Mouse (Mus musculus) liver, adult 2 months (tissue): ENCODE measurements around the gene Slc1a6. TPM values are rescaled to one million over a fixed set of nuclear protein-coding genes. Genes with fewer than 3 reads are reported as not detected.

ENCODE experiments used
- DNase-seq: peaks from one replicate; pipeline ENCODE4 v3.0.0-alpha.2; 2011; ENCODE audit warnings: low read depth, low spot score; ENCODE audit errors: extremely low read depth
- H3K27ac ChIP-seq: fragments of 200-500 bp; replicated peaks from 2 replicates; pipeline ENCODE4 v1.5.1; 2012; ENCODE audit warnings: low read depth, mild to moderate bottlenecking, control low read depth, inconsistent platforms, low read length; ENCODE audit not compliant: insufficient read depth
- H3K27me3 ChIP-seq: fragments of 200-500 bp; 2 replicates; pipeline ENCODE4 v1.6.1; 2012; ENCODE audit warnings: mild to moderate bottlenecking, moderate library complexity, low read length, inconsistent platforms; ENCODE audit not compliant: control insufficient read depth, insufficient read depth
- H3K36me3 ChIP-seq: fragments of 200-500 bp; 2 replicates; pipeline ENCODE4 v1.6.1; 2012; ENCODE audit warnings: low read length, inconsistent platforms; ENCODE audit not compliant: control insufficient read depth, insufficient read depth
- H3K4me1 ChIP-seq: fragments of 200-500 bp; 2 replicates; pipeline ENCODE4 v1.6.1; 2011; ENCODE audit warnings: low read length; ENCODE audit not compliant: control insufficient read depth, insufficient read depth
- H3K4me3 ChIP-seq: fragments of 200-500 bp; 2 replicates; pipeline ENCODE4 v1.5.1; 2011; ENCODE audit warnings: low read depth, mild to moderate bottlenecking, control low read depth, low read length, moderate library complexity; ENCODE audit not compliant: insufficient read depth
- H3K79me2 ChIP-seq: fragments of 200-500 bp; 2 replicates; pipeline ENCODE4 v1.6.1; 2012; ENCODE audit warnings: inconsistent platforms, mild to moderate bottlenecking, low read length, moderate library complexity; ENCODE audit not compliant: control insufficient read depth, insufficient read depth
- H3K9ac ChIP-seq: fragments of 200-500 bp; 2 replicates; pipeline ENCODE4 v1.6.1; 2012; ENCODE audit warnings: low read depth, mild to moderate bottlenecking, control low read depth, inconsistent platforms, low read length
- CTCF ChIP-seq: fragments of 200-500 bp; IDR thresholded peaks from 2 replicates; pipeline ENCODE4 v1.5.1; 2011; ENCODE audit warnings: low read depth, low read length, control low read depth
- POLR2A ChIP-seq: fragments of 200-500 bp; IDR thresholded peaks from 2 replicates; pipeline ENCODE4 v1.6.1; 2011; ENCODE audit warnings: low read length, control low read depth; ENCODE audit not compliant: insufficient read depth; ENCODE audit errors: extremely low read depth
- WGBS: fragments of 180-500 bp; shearing (Covaris S2); methylation state at CpG from one replicate; pipeline ENCODE4 v1.1.7; 2018; 5-methylcytosine and 5-hydroxymethylcytosine counted together
- polyA plus RNA-seq: library from polyadenylated mRNA; depleted of rRNA; stranded (reverse); fragments of >200 nt; gene quantifications from 2 replicates; pipeline ENCODE4 v1.2.3, GENCODE M21; 2012
- total RNA-seq: library from RNA; depleted of rRNA; stranded (reverse); fragments of >200 nt; gene quantifications from 2 replicates; pipeline ENCODE4 v1.2.3, GENCODE M21; 2014

Gene Slc1a6
- total and polyA plus RNA-seq, 2 experiments: 0.07 to 0.18 TPM

GRCm38 (mm10) chr10:78748946-78749345 is 31.4 kb upstream of the Slc1a6 start:
- H3K27me3 ChIP-seq: peaks cover 9% of the 10 kb centered on the region; the same call in 1 of the 2 replicates
- H3K79me2 ChIP-seq: no peaks in the 10 kb centered on the region
- TF ChIP-seq CTCF (no peak), POLR2A (no peak)
- H3K36me3 ChIP-seq: no peaks in the 10 kb centered on the region
- no peak for DNase-seq
- no peak overlapping the region for H3K27ac ChIP-seq
- no peak overlapping the region for H3K4me3 ChIP-seq
- no peak overlapping the region for H3K9ac ChIP-seq
- no peaks in the 10 kb centered on the region for H3K4me1 ChIP-seq
- WGBS: 86% methylated on average over 6 of the region's 6 CpGs

DNA sequence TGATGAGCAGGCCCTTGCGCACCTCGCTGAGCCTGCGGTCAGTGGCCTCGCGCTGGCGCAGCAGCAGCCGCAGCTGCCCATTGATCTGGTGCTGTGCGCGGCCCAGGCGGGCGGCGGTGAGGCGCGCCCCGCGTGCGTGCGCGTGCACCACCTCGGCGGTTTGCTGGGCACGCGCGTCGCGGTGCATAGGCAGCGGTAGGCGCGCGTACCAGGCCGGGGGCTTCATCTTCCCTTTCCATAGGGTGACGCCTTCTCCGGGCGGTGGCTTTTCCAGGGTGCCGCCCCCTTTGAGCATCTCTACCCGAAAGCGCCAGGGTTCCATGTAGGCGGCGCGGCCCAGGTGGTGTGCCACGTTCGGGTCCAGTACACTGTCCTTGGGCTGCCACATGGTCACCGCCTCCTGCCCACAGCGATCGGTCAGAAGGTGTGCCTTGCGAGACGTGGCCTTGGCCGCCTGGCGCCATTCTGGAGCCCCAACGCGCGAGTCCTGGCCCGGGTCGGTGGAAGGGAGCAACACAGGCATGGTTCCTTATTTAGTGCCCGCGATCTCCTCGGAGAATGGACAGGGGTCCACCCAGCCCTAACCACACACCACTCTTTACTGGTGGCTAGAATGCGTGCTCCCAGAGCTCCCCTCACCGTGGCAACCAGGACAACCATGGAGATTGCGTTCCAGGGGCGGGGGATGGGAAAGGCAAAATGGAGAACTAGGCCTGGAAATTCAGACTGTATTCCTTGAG is 27.7 kb upstream of the Slc1a6 start, which contains the start of gene Ccdc105:
Ccdc105 (minus strand) TSS at position 614 of the 740 bp plus-strand sequence.
- WGBS: 3% methylated on average over 61 of the region's 61 CpGs
- DNase-seq: no peak
- Histone ChIP-seq H3K4me1 (no peaks in the 10 kb centered on the region), H3K9ac (peak within 1 kb of the TSS; percentile 24), H3K27me3 (peaks cover 6% of the 10 kb centered on the region; the same call in 1 of the 2 replicates), H3K79me2 (no peaks in the 10 kb centered on the region), H3K36me3 (no peaks in the 10 kb centered on the region), H3K4me3 (peak within 1 kb of the TSS; percentile 50), H3K27ac (no peak within 1 kb of the TSS)
- no peak for TF ChIP-seq CTCF
- no peak for TF ChIP-seq POLR2A

DNA sequence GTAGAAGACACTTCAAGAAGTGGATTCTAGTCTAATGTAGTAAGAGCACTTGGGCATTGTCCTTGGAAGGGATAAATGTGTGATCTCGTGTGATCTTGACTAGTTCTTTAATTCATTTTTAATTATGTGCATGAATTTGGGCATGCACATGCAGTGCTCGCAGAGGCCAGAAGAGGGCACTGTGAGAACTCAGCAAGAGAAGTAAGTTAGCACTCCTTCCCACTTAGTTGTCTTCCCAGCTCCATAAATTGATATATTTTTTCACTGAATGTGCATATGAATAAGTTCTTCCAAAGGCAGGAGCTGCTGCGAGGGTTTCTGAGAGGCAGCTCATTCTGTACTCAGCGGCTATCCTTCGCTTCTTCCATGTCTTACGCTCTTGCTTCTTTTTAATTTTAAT is 24.3 kb upstream of the Slc1a6 start:
- H3K36me3 ChIP-seq: no peaks in the 10 kb centered on the region
- H3K4me1 ChIP-seq: no peaks in the 10 kb centered on the region
- peaks cover 6% of the 10 kb centered on the region; the same call in 1 of the 2 replicates for H3K27me3 ChIP-seq
- peak; percentile 27 for DNase-seq
- no peak overlapping the region for H3K4me3 ChIP-seq
- 41% methylated on average over 6 of the region's 6 CpGs for WGBS
- no peaks in the 10 kb centered on the region for H3K79me2 ChIP-seq
- no peak overlapping the region for H3K27ac ChIP-seq
- H3K9ac ChIP-seq: no peak overlapping the region
- TF ChIP-seq POLR2A (no peak), CTCF (peak; percentile 77)

GRCm38 (mm10) chr10:78765570-78765969 is 14.7 kb upstream of the Slc1a6 start:
- Histone ChIP-seq H3K36me3 (no peaks in the 10 kb centered on the region), H3K27ac (no peak overlapping the region), H3K4me3 (no peak overlapping the region), H3K79me2 (no peaks in the 10 kb centered on the region), H3K4me1 (no peaks in the 10 kb centered on the region), H3K9ac (no peak overlapping the region), H3K27me3 (no peaks in the 10 kb centered on the region; the same call in 1 of the 2 replicates)
- TF ChIP-seq CTCF: no peak
- no peak for TF ChIP-seq POLR2A
- DNase-seq: no peak
- WGBS: 70% methylated on average over 1 of the region's 1 CpGs

- no peak overlapping the region for H3K4me3 ChIP-seq
- no peaks in the 10 kb centered on the region for H3K27me3 ChIP-seq
- H3K27ac ChIP-seq: no peak overlapping the region
- DNase-seq: no peak
- TF ChIP-seq CTCF (no peak), POLR2A (no peak)
- H3K79me2 ChIP-seq: no peaks in the 10 kb centered on the region
- 79% methylated on average over 4 of the region's 4 CpGs for WGBS
- 0 out of 2 replicates have a peak, but pooled peaks cover 2% of the 10 kb centered on the region for H3K4me1 ChIP-seq
- H3K9ac ChIP-seq: no peak overlapping the region
- H3K36me3 ChIP-seq: no peaks in the 10 kb centered on the region
Observed at GRCm38 (mm10) chr10:78775830-78776229, 4.5 kb upstream of the Slc1a6 start.

DNA sequence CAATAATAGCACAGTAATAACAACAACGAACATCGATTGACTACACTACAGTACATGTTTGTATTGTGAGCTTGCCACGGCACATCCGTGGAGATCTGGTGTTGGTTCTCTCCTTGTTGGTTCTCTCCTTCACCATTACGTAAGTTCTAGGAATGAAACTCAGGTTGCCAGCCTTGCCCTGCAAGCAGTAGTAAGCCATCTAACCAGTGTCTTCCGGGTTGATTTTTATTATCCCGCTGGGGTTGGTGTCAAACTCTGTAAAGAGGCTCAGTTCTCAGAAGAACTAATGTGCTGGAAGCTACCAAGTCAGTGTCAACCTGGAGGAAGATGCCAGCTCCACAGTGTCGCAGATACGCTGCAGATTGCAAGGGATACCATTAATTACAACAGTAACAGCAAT is 769 bp upstream of the Slc1a6 start:
- no peak for TF ChIP-seq CTCF
- TF ChIP-seq POLR2A: no peak
- H3K27me3 ChIP-seq: no peaks in the 10 kb centered on the region
- H3K36me3 ChIP-seq: no peaks in the 10 kb centered on the region
- H3K79me2 ChIP-seq: no peaks in the 10 kb centered on the region
- H3K27ac ChIP-seq: no peak overlapping the region
- 0 out of 2 replicates have a peak, but pooled peaks cover 2% of the 10 kb centered on the region for H3K4me1 ChIP-seq
- H3K9ac ChIP-seq: no peak overlapping the region
- no peak overlapping the region for H3K4me3 ChIP-seq
- no peak for DNase-seq
- 58% methylated on average over 9 of the region's 9 CpGs for WGBS
